In genomic region chr8:79488861-79489260, GRCm38 (mm10) we compare ENCODE assay signal across 9 mouse cellular contexts.
DNase-seq lines count a peak whose midpoint lies in the region; TF ChIP-seq lines count a peak whose summit lies in the region.
"Had no signal": no experiment of that assay in that cellular context is flagged by ENCODE, and none has a peak within 500 bp of the region (broad histone marks: within the 10 kb centered on the region; RNA-seq: fewer than 3 reads in every experiment).

No protein-coding gene starts in this region.

- WGBS in limb, embryonic 10.5 days = 70% methylated on average over 2 of the region's 2 CpGs

- TF ChIP-seq CTCF in layer of hippocampus, adult 2 months (conservative IDR thresholded peaks at IDR 0.05) = peak; percentile 77
- TF ChIP-seq CTCF in E14TG2a.4 (conservative IDR thresholded peaks at IDR 0.05; ENCODE audit: low read length) = peak; percentile 50

- no peak overlapping the region for H3K27ac ChIP-seq in layer of hippocampus, adult 2 months
- H3K27ac ChIP-seq in limb, embryonic 10.5 days = no peak overlapping the region
- H3K27ac ChIP-seq: embryonic facial prominence, embryonic 15.5 days had no signal

- peaks cover 8% of the 10 kb centered on the region; the same call in 1 of the 2 replicates for H3K4me1 ChIP-seq in E14TG2a.4 (replicated peaks; ENCODE audit: low read depth, low read length)
- H3K4me1 ChIP-seq in limb, embryonic 10.5 days = peaks cover 9% of the 10 kb centered on the region; the same call in 1 of the 2 replicates

- H3K9me3 ChIP-seq in E14TG2a.4 (ENCODE audit: low read length) = no peaks in the 10 kb centered on the region
- H3K9me3 ChIP-seq in limb, embryonic 10.5 days (replicated peaks) = no peaks in the 10 kb centered on the region
- H3K9me3 ChIP-seq: embryonic facial prominence, embryonic 15.5 days had no signal

- H3K4me3 ChIP-seq in layer of hippocampus, adult 2 months = no peak overlapping the region
- H3K4me3 ChIP-seq in E14TG2a.4 (replicated peaks; ENCODE audit: low read length) = no peak overlapping the region
- no peak overlapping the region for H3K4me3 ChIP-seq in limb, embryonic 10.5 days
- H3K4me3 ChIP-seq: embryonic facial prominence, embryonic 15.5 days had no signal

- peaks cover 6% of the 10 kb centered on the region; the same call in 1 of the 2 replicates for H3K27me3 ChIP-seq in E14TG2a.4 (ENCODE audit: insufficient read depth, low read length)
- no peaks in the 10 kb centered on the region for H3K27me3 ChIP-seq in limb, embryonic 10.5 days (ENCODE audit: low read depth, poor library complexity, severe bottlenecking)
- H3K27me3 ChIP-seq: embryonic facial prominence, embryonic 15.5 days had no signal

- peak; percentile 22 for DNase-seq in adrenal gland, postnatal 25 days
- DNase-seq in adrenal gland, adult 8-10 months = no peak
- peak in 1 of 2 experiments; percentile 18 for DNase-seq in layer of hippocampus, adult 2 months (ENCODE audit: low spot score in 2 of 2)
- DNase-seq in layer of hippocampus, postnatal 36 days = no peak
- DNase-seq in kidney, postnatal 10 days = peak; percentile 65
- no peak for DNase-seq in testis, postnatal 10 days (ENCODE audit: low spot score)
- DNase-seq in limb, embryonic 10.5 days (ENCODE audit: low spot score) = no peak

- no peaks in the 10 kb centered on the region for H3K36me3 ChIP-seq in E14TG2a.4 (ENCODE audit: insufficient read depth, low read length)
- no peaks in the 10 kb centered on the region for H3K36me3 ChIP-seq in limb, embryonic 10.5 days
- H3K36me3 ChIP-seq: embryonic facial prominence, embryonic 15.5 days had no signal

Comparison
In these comparisons a context has a peak if more than half of its experiments do, and no peak if none do; other contexts are left out.
1. DNase-seq: peak in adrenal gland, postnatal 25 days (single experiment) and kidney, postnatal 10 days (single experiment); none in adrenal gland, adult 8-10 months (single experiment), layer of hippocampus, postnatal 36 days (0 of 2), testis, postnatal 10 days (single experiment) and limb, embryonic 10.5 days (single experiment).